Mouse (Mus musculus): ENCODE results near the gene Spaca7. TPM values are rescaled to one million over a fixed set of nuclear protein-coding genes. Genes with fewer than 3 reads are reported as not detected.

The Spaca7 gene
- polyA plus RNA-seq, 1 experiment from 2014 or later, result not detected

GRCm38 (mm10) chr8:12548255-12548654, 24.6 kb upstream of the Spaca7 start:
- Histone ChIP-seq H3K27ac (replicated peaks; ENCODE audit: low read depth, low read length) (no peak overlapping the region), H3K4me3 (ENCODE audit: low read depth, low read length) (no peak overlapping the region), H3K36me3 (ENCODE audit: control insufficient read depth, insufficient read depth, low read length) (no peaks in the 10 kb centered on the region), H3K4me2 (ENCODE audit: low read depth, severe bottlenecking) (no peak overlapping the region), H3K9ac (ENCODE audit: low read length) (no peak overlapping the region), H3K4me1 (ENCODE audit: control insufficient read depth, insufficient read depth, low read length) (peaks cover 4% of the 10 kb centered on the region; the same call in 1 of the 2 replicates), H3K27me3 (ENCODE audit: control insufficient read depth, insufficient read depth, low read length) (0 out of 2 replicates have a peak, but pooled peaks cover 3% of the 10 kb centered on the region), H3K9me3 (ENCODE audit: control insufficient read depth, low read length) (no peaks in the 10 kb centered on the region)
- DNase-seq (ENCODE audit: low spot score) (peak; percentile 80), ATAC-seq (ENCODE audit: insufficient number of reproducible peaks, low FRiP score, low TSS enrichment, low read depth) (peak; percentile 76)
- WGBS, result 2% methylated on average over 15 of the region's 15 CpGs

- Histone ChIP-seq H3K4me2 (ENCODE audit: low read depth, severe bottlenecking) (no peak overlapping the region), H3K9ac (ENCODE audit: low read length) (no peak overlapping the region), H3K36me3 (ENCODE audit: control insufficient read depth, insufficient read depth, low read length) (no peaks in the 10 kb centered on the region), H3K4me3 (ENCODE audit: low read depth, low read length) (no peak overlapping the region), H3K27me3 (ENCODE audit: control insufficient read depth, insufficient read depth, low read length) (peaks cover 6% of the 10 kb centered on the region; the same call in 1 of the 2 replicates), H3K4me1 (ENCODE audit: control insufficient read depth, insufficient read depth, low read length) (peaks cover 4% of the 10 kb centered on the region; the same call in 1 of the 2 replicates), H3K9me3 (ENCODE audit: control insufficient read depth, low read length) (no peaks in the 10 kb centered on the region), H3K27ac (replicated peaks; ENCODE audit: low read depth, low read length) (no peak overlapping the region)
- WGBS, result 18% methylated on average over 5 of the region's 5 CpGs
- ATAC-seq (ENCODE audit: insufficient number of reproducible peaks, low FRiP score, low TSS enrichment, low read depth) (no peak), DNase-seq (ENCODE audit: low spot score) (peak; percentile 36)
Measured at GRCm38 (mm10) chr8:12548680-12549079, 24.1 kb upstream of the Spaca7 start.

- Histone ChIP-seq H3K4me2 (ENCODE audit: low read depth, severe bottlenecking) (no peak overlapping the region), H3K27me3 (ENCODE audit: control insufficient read depth, insufficient read depth, low read length) (peaks cover 22% of the 10 kb centered on the region), H3K4me1 (ENCODE audit: control insufficient read depth, insufficient read depth, low read length) (peaks cover 8% of the 10 kb centered on the region; the same call in 1 of the 2 replicates), H3K9ac (ENCODE audit: low read length) (no peak overlapping the region), H3K4me3 (ENCODE audit: low read depth, low read length) (no peak overlapping the region), H3K27ac (replicated peaks; ENCODE audit: low read depth, low read length) (no peak overlapping the region), H3K9me3 (ENCODE audit: control insufficient read depth, low read length) (no peaks in the 10 kb centered on the region), H3K36me3 (ENCODE audit: control insufficient read depth, insufficient read depth, low read length) (no peaks in the 10 kb centered on the region)
- 23% methylated on average over 15 of the region's 15 CpGs for WGBS
- ATAC-seq (ENCODE audit: insufficient number of reproducible peaks, low FRiP score, low TSS enrichment, low read depth), result no peak; the same call in 1 of the 2 replicates
- peak; percentile 48 for DNase-seq (ENCODE audit: low spot score)
Measured at GRCm38 (mm10) chr8:12555515-12556145, 17.2 kb upstream of the Spaca7 start.

GRCm38 (mm10) chr8:12558786-12559185, 14.0 kb upstream of the Spaca7 start:
- H3K36me3 ChIP-seq (ENCODE audit: control insufficient read depth, insufficient read depth, low read length), result no peaks in the 10 kb centered on the region
- ATAC-seq (ENCODE audit: insufficient number of reproducible peaks, low FRiP score, low TSS enrichment, low read depth) (no peak), DNase-seq (ENCODE audit: low spot score) (no peak)
- no peak overlapping the region for H3K27ac ChIP-seq (replicated peaks; ENCODE audit: low read depth, low read length)
- H3K27me3 ChIP-seq (ENCODE audit: control insufficient read depth, insufficient read depth, low read length), result peaks cover 37% of the 10 kb centered on the region
- H3K9ac ChIP-seq (ENCODE audit: low read length), result no peak overlapping the region
- no peak overlapping the region for H3K4me3 ChIP-seq (ENCODE audit: low read depth, low read length)
- no peaks in the 10 kb centered on the region for H3K9me3 ChIP-seq (ENCODE audit: control insufficient read depth, low read length)
- 70% methylated on average over 3 of the region's 3 CpGs for WGBS
- no peak overlapping the region for H3K4me2 ChIP-seq (ENCODE audit: low read depth, severe bottlenecking)
- peaks cover 8% of the 10 kb centered on the region; the same call in 1 of the 2 replicates for H3K4me1 ChIP-seq (ENCODE audit: control insufficient read depth, insufficient read depth, low read length)

- no peaks in the 10 kb centered on the region for H3K9me3 ChIP-seq (ENCODE audit: control insufficient read depth, low read length)
- no peaks in the 10 kb centered on the region for H3K36me3 ChIP-seq (ENCODE audit: control insufficient read depth, insufficient read depth, low read length)
- no peak overlapping the region for H3K9ac ChIP-seq (ENCODE audit: low read length)
- no peak overlapping the region for H3K4me2 ChIP-seq (ENCODE audit: low read depth, severe bottlenecking)
- DNase-seq (ENCODE audit: low spot score) (peak; percentile 83), ATAC-seq (ENCODE audit: insufficient number of reproducible peaks, low FRiP score, low TSS enrichment, low read depth) (no peak)
- no peaks in the 10 kb centered on the region for H3K4me1 ChIP-seq (ENCODE audit: control insufficient read depth, insufficient read depth, low read length)
- H3K4me3 ChIP-seq (ENCODE audit: low read depth, low read length), result no peak overlapping the region
- WGBS, result 20% methylated on average over 11 of the region's 11 CpGs
- no peak overlapping the region for H3K27ac ChIP-seq (replicated peaks; ENCODE audit: low read depth, low read length)
- peaks cover 34% of the 10 kb centered on the region for H3K27me3 ChIP-seq (ENCODE audit: control insufficient read depth, insufficient read depth, low read length)
Measured at GRCm38 (mm10) chr8:12561403-12561960, 11.3 kb upstream of the Spaca7 start.

GRCm38 (mm10) chr8:12564307-12564706, 8.5 kb upstream of the Spaca7 start:
- H3K9ac ChIP-seq (ENCODE audit: low read length), result no peak overlapping the region
- 6% methylated on average over 4 of the region's 4 CpGs for WGBS
- no peak overlapping the region for H3K4me3 ChIP-seq (ENCODE audit: low read depth, low read length)
- H3K27me3 ChIP-seq (ENCODE audit: control insufficient read depth, insufficient read depth, low read length), result peaks cover 25% of the 10 kb centered on the region
- no peak overlapping the region for H3K4me2 ChIP-seq (ENCODE audit: low read depth, severe bottlenecking)
- no peaks in the 10 kb centered on the region for H3K36me3 ChIP-seq (ENCODE audit: control insufficient read depth, insufficient read depth, low read length)
- DNase-seq (ENCODE audit: low spot score) (peak; percentile 68), ATAC-seq (ENCODE audit: insufficient number of reproducible peaks, low FRiP score, low TSS enrichment, low read depth) (no peak)
- no peak overlapping the region for H3K27ac ChIP-seq (replicated peaks; ENCODE audit: low read depth, low read length)
- no peaks in the 10 kb centered on the region for H3K4me1 ChIP-seq (ENCODE audit: control insufficient read depth, insufficient read depth, low read length)
- H3K9me3 ChIP-seq (ENCODE audit: control insufficient read depth, low read length), result no peaks in the 10 kb centered on the region

- Histone ChIP-seq H3K9me3 (ENCODE audit: control insufficient read depth, low read length) (no peaks in the 10 kb centered on the region), H3K36me3 (ENCODE audit: control insufficient read depth, insufficient read depth, low read length) (no peaks in the 10 kb centered on the region), H3K27me3 (ENCODE audit: control insufficient read depth, insufficient read depth, low read length) (peaks cover 19% of the 10 kb centered on the region), H3K27ac (replicated peaks; ENCODE audit: low read depth, low read length) (no peak overlapping the region), H3K9ac (ENCODE audit: low read length) (no peak overlapping the region), H3K4me1 (ENCODE audit: control insufficient read depth, insufficient read depth, low read length) (no peaks in the 10 kb centered on the region), H3K4me3 (ENCODE audit: low read depth, low read length) (no peak overlapping the region), H3K4me2 (ENCODE audit: low read depth, severe bottlenecking) (no peak overlapping the region)
- 60% methylated on average over 10 of the region's 10 CpGs for WGBS
- DNase-seq (ENCODE audit: low spot score), result no peak
- ATAC-seq (ENCODE audit: insufficient number of reproducible peaks, low FRiP score, low TSS enrichment, low read depth), result no peak
Measured at GRCm38 (mm10) chr8:12565488-12565887, 7.3 kb upstream of the Spaca7 start.

GRCm38 (mm10) chr8:12566509-12566908, 6.3 kb upstream of the Spaca7 start:
- Histone ChIP-seq H3K9me3 (ENCODE audit: control insufficient read depth, low read length) (no peaks in the 10 kb centered on the region), H3K4me1 (ENCODE audit: control insufficient read depth, insufficient read depth, low read length) (no peaks in the 10 kb centered on the region), H3K4me3 (ENCODE audit: low read depth, low read length) (no peak overlapping the region), H3K27ac (replicated peaks; ENCODE audit: low read depth, low read length) (no peak overlapping the region), H3K27me3 (ENCODE audit: control insufficient read depth, insufficient read depth, low read length) (peaks cover 16% of the 10 kb centered on the region), H3K4me2 (ENCODE audit: low read depth, severe bottlenecking) (no peak overlapping the region), H3K9ac (ENCODE audit: low read length) (no peak overlapping the region), H3K36me3 (ENCODE audit: control insufficient read depth, insufficient read depth, low read length) (no peaks in the 10 kb centered on the region)
- DNase-seq (ENCODE audit: low spot score) (no peak), ATAC-seq (ENCODE audit: insufficient number of reproducible peaks, low FRiP score, low TSS enrichment, low read depth) (no peak)
- WGBS, result 60% methylated on average over 7 of the region's 7 CpGs
